Mouse (Mus musculus): Measurements from ENCODE around the gene Rp9.

Rp9 gene

DNA sequence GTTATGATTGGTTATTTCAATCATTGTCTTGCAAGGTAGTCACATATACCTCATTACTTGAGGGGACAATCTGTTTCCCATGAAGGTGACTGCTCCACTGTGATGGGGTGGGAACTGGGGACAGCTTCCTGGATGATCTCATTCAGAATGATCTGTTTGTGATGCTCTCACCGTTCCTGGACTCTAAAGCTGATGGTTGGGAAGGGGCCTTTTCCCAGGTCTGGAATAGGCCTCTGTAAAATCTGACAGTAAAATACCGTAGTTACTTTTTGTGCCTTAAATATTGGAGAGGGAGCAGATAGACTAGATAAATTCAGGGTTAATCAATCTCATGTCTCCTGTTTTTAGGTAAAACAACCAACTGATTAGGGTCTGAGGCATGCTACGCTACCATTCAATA, at the start of gene Rp9:
Gene Rp9 (minus strand): TSS at position 101 of the 400 bp plus-strand sequence.
- 86% methylated on average over 3 of the region's 3 CpGs for WGBS

DNA sequence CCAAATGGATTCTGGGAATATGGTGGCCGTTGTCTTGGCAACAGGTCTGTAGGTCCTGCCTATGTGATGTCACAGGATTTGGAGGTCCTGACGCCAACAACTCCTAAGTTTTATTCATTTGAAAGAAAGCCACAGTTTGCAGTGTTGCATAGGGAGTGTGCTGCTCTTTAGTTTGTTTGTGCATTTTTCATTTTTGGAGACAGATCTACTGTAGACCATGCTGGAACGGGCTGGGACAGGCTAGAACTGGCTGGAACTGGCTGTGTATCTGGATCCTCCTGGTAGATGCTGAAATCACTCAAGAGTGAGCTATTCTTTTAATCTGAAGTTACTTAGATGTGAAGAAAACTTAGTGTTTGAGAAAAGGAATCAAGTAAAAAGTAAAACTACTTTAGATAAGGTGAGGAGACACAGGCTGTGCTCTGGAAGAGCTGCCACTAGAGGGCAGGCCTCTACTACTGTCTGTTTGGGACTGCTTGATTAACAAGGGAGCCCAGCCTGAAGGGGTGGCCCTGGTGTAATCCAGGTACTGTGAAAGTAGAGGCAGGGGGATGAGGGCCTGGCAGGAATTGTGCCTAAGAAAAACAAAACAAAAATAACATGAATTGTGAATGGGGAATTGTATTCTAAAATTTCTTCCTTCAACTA, 49.0 kb upstream of the Rp9 start:
- 97% methylated on average over 3 of the region's 3 CpGs for WGBS

DNA sequence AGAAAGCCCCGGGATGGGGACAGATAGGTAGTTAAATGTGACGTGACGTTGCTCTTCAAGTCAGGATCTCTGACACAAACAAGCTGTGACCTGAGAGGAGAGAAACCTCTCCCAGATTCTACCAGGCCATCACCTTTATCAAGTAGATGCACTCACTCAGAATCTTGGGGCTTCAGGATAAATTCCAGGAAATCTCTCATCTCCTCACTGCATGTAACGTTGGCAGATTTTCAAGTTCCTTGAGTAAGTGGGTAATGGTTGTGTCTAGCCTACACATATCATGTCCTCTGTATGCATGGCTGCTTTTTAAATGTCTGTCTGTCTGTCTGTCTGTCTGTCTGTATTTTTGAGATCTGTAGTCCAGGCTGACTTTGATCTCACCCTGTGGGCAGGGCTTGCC, 45.5 kb upstream of the Rp9 start:
- 98% methylated on average over 4 of the region's 4 CpGs for WGBS

DNA sequence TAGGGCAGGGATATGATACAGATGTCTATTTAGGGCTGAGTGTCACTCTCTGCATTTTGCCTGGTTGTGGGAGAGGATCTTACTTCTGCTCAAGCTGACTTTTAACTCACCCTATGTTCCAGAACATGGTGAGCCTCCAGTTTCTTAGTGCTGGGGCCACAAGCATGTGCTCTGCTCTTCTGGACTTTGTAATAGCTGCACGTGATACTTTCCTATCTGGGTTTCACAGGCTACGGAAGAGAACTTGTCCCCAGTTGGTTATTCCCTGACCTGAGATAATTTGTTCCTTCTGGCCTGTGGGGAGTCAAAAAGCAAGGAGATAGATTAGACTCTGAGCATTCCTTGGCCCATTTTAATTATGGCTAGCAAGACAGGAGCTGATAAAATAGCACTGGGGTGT, 36.0 kb upstream of the Rp9 start:
- 89% methylated on average over 2 of the region's 2 CpGs for WGBS

DNA sequence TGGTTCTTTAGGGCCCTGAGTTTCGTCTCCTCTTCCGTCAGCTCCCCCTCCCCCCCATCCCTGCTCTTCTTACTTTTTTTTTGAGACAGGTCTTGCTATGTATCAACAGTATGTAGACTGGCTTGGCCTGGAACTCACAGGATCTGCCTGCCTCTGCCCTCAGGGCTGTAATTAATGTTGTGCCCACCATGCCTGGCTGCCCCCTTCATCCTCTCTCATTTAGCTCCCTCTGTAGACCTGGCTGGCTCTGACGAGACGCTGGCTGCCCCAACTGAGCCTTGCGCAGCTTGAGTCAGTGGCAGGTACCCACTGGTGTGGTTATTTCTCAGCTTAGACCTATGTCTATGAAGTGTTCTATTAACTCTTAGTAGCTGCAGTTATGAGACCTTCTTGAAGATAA, 34.0 kb upstream of the Rp9 start:
- 92% methylated on average over 5 of the region's 5 CpGs for WGBS

DNA sequence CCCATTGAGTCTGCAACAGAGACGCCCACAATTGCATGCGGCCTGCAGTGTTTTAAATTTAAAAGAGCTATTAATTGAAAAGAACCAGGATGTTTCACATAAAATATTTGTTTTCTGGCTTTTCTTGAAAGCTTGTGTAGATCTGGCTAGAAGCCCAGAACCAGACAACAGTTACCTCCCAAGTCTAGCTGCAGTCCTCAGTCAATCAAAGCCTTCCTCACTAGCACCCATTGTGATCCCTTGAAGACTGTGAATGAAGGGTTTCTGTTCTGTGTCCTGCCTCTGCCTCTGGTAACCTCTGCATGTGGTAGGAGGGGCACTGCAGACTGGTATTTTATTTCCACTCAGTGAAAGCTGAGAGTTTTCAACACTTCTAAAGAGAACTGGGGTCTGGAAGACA, 33.4 kb upstream of the Rp9 start:
- 32% methylated on average over 2 of the region's 2 CpGs for WGBS

DNA sequence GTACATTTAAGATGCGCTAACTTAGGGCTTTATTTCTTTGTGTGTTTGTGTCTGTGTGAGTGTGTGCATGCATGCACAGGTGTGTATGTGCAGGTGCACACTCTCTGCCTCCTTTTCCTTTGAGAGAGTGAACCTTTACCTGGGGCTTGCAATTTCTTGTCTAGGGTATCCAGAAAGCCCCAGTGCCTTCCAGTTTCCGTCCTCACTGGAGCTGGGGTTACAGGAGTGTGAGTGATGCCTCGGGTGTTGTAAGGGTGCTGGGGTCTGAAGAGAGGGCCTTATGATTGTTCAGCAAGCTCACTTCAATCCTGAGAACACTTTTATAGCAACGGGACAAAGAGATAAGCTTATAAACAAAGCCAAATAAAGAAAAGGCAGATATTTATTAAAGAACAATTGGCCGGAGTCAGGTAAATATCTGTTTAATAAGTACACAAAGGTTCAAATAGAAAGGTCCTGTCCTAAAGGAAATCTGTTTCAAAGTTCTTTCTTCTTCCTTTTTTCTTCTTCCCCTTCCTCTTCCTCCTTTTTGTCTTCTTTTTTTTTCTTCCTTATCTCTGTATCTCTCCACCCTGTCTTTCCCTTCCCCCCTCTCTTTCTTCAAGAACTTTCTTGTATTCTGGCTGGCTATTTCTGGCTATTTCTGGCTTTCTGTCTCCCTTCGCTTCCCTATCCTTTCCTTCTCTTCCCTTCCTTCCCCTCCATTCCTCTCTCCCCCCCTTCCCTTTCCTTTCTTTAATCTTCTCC, 27.7 kb upstream of the Rp9 start:
- WGBS = 83% methylated on average over 6 of the region's 6 CpGs

DNA sequence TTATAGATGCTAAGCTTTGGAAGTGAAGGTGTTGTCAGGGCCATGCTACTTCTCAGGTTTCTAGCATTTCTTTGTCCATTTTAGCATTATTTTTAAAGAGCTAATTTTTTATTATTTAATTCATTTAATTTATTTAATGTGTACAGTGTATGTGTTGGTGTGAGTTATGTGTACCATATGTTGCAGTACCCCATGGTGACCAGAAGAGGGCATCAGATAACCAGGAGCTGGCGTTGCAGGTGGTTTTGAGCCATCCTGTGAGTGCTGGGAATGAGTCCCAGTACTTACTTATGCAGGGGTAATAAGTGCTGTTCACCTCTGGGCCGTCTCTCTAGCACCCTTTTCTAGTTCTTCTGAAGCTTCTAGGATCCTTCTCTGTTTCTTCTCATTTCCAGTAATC, 25.6 kb upstream of the Rp9 start:
- WGBS = 93% methylated on average over 2 of the region's 2 CpGs

DNA sequence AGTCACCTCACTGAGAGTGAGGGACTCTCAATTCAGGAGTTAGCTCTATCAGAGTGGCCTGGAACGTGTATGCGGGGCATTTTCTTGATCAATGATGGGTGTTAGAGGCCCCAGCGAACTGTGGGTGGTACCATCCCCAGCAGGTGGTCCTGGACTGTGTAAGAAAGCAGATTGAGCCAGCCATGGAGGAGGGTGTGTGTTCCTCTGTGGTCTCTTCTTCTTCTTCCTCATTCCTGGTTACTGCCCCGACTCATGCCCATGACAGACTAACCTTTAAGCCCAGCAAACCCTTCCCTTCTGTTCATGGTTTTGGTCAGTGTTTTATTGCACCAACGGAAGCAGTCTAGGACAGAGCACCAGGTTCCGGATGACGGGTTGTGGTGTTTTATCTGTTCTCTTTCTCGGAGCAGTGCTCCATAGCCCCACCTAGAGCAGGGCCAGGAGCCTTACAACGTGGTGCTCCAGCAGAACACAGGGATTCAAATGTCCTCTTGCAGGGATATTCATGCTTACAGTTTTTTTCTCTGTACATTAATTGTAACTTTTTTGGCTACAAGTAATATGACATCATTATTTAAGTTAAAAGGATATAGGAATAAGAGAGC, 24.8 kb upstream of the Rp9 start:
- WGBS = 90% methylated on average over 9 of the region's 9 CpGs

DNA sequence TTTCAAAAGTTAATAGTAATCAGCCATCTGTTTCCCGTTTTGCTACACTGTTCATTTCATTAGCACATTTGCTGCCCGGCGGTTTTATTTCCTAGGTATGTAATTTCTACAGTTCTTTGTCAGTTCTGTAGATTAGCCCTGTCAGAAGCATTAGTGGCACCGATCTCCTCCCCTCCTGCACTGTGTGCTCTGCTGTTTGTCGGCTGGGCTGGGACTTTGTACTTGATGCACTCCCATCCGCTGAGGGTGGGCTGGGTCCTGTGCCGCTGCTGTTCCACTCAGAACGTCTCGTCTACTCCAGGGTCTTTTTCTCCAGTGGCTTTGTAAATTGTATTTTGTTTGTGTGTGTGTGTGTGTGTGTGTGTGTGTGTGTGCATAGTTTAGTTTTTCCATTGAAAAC, 19.4 kb upstream of the Rp9 start:
- 85% methylated on average over 9 of the region's 9 CpGs for WGBS

DNA sequence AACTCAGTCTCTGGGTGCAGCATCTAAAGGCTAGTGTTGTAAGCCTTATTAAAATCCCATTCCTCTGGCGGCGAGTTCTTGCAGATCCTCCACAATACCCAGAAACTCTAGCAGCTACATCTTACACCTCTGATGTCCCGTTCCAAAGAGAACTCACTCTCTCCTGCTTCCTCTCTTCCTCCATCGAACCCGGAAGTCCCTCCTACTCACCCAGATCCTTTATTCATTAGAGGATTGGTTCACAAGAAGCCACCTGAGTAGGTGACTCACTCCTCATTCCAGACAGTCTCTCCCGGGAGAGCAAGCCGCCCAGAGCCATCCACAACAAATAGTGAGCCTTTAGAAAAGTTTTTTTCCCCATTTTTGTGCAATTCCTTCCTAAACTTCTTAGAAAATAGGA, 16.7 kb upstream of the Rp9 start:
- 85% methylated on average over 7 of the region's 7 CpGs for WGBS

DNA sequence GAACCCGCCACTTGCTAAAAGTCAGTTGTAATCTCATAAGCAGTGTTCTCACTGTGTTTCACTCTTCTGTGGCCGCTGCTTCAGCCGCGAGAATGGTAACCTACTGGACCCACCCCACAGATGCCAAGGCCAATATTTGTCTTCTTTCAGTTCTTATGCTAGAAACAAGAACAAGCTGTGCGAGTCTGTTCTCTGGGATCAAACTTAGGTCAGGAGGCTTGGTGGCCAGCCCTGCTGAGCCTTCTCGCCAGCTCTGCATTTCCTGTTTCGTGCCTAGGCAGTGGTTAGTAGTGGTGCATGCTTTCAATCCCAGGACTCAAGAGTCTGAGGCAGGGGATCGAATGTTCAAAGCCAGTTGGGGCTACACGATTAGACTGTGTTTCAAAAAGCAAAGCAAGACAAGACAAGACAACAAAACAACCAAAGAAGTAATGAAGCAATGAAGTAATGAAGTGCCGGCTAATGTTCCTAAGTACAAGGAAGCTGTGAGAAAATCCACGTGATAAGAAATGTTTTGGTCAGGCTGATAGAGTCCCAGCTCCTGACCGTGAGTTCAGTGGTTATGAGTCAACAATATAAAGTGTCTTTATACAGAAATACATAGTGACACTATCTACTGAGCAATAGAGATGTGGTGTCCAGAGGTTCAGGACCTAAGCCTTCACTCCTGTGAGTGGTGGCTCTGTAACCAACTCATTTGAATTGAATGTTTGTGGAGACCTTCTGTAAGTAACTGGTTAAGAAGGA, 15.2 kb upstream of the Rp9 start:
- 76% methylated on average over 12 of the region's 12 CpGs for WGBS

DNA sequence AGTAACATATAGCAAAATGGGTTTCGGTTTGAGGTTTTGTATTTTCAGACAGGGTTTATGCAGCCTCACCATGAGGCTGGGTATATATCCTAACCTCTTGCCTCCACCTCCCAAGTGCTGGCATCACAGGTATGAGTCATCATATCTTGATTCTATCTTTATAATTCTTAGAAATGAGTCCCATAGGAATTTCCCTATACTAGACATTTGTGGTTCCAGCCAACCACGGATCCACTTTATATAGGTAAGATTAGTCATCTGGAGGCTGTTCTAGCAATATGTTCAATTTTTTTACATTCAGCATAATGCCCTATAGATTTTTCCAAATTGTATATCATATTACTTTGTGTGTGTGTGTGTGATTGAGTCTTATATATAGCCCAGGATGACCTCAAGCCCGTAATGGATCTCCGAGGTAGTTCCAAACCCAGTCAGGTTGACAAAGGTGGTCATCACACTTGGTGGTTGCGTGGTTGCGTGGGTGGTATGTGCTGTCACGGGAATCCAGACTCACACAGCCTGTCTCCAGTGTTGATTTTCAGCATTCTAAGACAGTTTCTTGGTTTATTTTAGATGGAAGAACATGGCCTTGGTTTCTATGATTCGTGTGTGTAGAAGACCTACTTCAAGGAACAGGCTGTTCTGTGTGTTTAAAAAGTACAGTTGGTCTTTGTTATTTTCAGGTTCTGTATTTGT, 14.5 kb upstream of the Rp9 start:
- whole genome bisulfite sequencing = 56% methylated on average over 8 of the region's 8 CpGs

DNA sequence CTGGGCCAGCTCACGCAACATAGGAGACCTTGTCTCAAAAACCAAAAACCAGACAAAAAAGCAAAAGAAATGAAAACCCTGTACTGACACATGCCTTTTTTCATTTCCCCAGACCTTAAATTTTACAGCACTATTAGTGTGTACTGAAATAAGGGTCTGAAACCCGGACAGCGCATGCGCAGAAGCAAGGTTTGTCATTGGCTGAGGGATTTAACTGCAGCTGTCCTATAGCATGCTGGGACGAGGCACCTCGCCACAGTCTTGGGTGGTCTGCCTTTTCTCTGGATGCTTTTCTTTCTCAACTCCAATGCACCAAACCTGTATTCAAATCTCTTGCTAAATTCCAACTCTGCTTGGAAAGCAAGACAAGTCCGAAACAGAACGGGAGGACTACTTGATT, 9.4 kb upstream of the Rp9 start:
- WGBS = 95% methylated on average over 8 of the region's 8 CpGs

DNA sequence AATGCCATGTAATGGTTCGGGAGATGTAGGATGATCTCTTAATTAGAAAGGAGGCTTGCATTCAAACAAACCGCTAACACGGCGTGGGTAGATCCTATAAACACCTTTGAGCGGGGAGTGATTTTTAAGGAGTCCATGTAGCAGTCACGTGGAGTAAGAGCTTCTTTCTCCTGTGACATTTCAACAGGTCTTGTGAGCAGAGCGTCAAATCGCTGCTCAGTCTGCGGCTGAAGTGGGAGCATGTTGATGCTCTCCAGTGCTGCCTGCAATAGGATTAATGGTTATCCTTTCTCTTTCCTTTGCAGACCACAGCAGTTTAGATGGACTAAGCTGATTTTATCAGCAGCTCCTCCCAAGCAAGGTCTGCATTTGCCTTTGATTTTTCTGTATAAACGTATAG, 6.7 kb upstream of the Rp9 start:
- 3% methylated on average over 10 of the region's 10 CpGs for whole genome bisulfite sequencing

DNA sequence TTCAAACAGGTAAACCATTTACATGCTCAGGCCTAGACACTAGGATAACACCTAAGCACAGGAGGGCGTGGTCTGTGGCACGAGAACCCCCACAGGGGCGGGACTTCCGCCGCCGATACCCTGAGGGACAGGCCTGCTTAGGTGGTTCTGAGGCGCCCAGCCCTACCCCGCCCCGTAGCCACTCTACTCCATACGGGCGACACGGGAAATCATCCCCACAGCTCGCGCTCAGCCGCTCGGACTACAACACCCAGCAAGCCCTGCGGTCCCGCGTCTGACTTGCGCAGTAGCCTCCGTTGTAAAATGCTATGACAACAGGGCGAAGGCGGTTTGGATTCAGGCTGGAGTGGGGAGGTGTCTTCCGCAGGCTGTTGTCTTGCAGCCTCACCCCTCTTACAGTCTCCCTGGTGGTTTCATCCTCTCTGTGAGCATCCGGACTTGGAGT, 5.9 kb upstream of the Rp9 start, which contains the start of gene Bbs9:
Gene Bbs9 (plus strand): TSS at position 292 of the 445 bp plus-strand sequence.
- under 1% methylated on average over 25 of the region's 25 CpGs for whole genome bisulfite sequencing

DNA sequence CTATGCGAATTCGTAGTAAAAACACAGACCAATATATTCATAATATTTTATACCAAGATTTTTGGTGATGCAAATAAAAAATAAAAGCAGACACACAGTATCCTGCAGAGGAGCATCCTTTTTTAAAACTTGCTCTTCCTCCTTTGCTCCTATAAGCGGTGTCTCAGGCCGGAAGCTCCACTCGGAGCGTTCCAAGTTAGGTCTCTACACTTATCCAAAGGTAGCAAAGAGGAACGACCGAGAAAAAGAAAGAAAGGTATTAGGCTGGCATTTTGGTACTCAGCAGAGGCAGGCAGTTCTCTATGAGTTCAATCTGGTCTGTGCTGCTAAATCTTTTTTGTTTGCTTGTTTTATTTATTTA, 664 bp downstream of the Rp9 start:
- WGBS = 78% methylated on average over 8 of the region's 8 CpGs

DNA sequence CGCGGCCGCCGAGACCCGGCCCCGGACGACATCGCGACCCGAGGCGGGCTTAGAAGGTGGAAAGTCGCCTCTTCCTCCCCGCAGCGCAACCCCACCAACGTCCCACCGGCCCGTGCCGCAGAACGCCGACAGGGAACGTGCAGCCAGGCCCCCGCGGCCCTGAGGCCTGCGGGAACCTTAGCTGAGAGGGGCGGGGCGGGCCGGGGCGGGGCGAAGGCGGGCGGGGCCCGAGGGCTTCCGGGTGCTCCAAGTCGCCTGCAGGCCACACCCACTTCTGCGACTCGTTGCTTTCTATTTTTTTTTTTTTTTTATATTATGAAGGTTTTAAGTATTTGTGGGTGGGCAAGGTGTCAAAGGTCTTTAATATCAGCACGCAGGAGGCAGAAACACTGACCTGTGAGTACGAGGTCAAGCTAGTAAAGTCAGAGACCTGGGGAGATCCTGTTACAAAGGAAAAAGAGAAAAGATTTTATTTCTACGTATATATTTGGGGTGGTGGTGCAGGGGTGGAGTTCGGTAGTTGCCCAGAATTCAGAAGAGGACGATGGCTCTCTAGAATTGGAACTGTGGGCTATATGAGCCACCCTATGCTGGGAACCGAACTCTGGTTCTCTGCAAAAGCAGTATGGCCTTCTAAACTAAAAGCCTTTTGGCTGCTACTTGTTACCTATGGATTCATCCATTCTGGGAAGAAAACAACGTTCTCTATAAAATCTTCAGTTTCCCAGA, 1.2 kb downstream of the Rp9 start:
- WGBS = 3% methylated on average over 43 of the region's 43 CpGs

DNA sequence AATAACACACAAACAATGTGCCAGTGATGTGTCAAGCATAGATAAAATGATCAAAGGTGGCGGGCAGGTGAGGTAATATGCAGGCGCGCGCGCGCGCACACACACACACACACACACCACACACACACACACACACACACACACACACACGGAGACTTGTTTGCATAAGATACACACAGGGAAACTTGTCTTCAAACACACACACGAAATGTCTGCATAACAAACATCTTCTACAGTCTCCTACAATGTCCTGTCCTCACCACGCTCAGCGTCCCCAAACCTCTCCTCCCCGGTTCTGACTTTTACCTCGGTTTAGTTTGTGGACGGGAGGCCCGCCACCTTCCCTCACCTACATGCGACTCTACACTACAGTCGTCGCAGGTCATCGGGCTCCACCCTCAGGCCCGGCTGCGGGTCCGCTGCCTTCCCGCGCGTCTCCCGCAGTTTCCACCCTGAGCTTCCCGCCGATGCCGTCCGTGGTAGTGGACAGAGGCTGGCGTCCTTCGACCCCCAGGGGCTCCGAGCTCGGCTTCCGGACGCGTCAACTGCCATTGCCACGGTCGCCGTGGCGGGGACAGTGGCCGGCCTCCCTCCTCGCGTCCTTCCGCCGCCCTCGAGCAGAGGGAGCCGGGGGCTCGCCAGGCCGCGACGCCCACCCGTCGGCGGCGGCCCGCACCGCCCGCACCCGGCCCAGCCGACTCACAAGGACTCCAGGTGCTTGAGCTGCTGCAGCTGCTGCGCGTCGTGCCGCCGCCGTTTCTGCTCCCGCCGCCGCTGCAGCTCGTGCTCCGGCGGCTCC, 2.0 kb downstream of the Rp9 start:
- under 1% methylated on average over 73 of the region's 73 CpGs for WGBS

DNA sequence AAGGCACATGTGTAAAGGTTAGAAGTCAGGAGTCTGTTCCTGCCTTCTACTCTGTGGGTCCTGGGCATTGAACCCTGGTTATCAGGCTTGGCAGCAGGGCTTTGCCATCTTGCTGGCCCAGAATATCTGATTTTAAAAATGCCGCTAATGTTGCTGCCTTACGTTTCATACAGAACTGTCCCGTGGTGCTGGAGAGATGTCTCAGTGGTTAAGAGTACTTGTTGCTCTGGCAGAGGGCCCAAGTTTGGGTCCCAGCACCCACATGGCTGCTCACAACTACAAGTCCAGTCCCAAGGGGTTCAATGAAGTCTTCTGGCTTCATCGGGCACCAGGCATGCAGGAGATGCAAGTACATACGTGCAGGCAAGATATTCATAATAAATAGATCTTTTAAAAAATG, 3.3 kb downstream of the Rp9 start:
- WGBS = 83% methylated on average over 5 of the region's 5 CpGs
